Mouse (Mus musculus) liver, adult 2 months (tissue): ENCODE data around the gene Sprr2a2.

Experiments
- CTCF ChIP-seq: fragments of 200-500 bp; IDR thresholded peaks from 2 replicates; pipeline ENCODE4 v1.5.1; 2011; ENCODE audit warnings: low read depth, low read length, control low read depth
- POLR2A ChIP-seq: fragments of 200-500 bp; IDR thresholded peaks from 2 replicates; pipeline ENCODE4 v1.6.1; 2011; ENCODE audit warnings: low read length, control low read depth; ENCODE audit not compliant: insufficient read depth; ENCODE audit errors: extremely low read depth

DNA sequence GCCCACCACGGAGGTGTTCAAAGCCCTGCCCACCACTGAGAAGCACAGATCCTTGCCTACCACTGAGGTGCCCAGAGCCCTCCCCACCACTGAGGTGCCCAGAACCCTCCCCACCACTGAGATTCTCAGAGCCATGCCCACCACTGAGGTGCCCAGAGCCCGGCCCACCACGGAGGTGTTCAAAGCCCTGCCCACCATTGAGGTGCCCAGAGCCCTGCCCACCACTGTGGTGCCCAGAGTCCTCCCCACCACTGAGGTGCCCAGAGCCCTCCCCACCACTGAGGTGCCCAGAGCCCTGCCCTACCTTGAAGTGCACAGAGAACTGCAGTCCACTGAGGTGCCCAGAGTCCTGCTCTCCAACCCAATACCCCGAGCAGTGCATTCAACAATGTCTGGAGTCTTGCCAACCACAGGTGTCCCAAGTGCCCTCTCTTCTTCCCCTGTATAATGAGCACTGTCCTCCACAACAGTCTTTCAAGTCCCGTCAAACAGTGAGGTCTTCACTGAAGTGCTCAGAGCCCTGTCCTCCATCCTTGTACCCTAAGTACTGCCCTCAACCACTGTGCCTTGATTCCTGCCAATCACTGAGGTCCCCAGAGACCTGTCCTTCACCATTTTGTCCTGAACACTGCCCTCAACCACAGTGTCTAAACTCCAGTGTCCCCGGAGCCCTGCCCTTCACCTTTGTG is 20.1 kb upstream of the Sprr2a2 start:
- TF ChIP-seq CTCF (no peak), POLR2A (no peak)
